Mouse (Mus musculus): ENCODE results near the gene Dlgap4.

Gene Dlgap4

DNA sequence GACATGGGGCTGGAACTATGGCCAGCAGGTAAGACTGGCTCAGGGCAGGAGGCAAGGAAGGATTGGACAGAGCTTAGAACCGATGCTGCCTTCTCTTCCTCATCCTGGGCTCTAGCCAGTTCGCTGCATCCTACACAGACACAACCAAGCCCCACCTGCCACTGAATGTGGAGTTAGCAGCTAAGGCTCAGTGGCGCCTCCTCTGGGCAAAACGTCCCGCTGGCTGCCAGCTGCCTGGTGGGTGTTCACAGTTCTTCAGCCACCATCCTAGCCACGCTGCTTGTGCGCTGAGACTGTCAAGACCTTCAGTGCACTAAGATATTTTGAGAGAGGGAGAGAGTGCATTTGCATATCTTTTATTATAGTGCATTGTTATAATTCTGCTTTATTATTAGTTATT, 45.2 kb downstream of the Dlgap4 start:
- no peak for DNase-seq (ENCODE audit: low spot score in 2 of 2)

DNA sequence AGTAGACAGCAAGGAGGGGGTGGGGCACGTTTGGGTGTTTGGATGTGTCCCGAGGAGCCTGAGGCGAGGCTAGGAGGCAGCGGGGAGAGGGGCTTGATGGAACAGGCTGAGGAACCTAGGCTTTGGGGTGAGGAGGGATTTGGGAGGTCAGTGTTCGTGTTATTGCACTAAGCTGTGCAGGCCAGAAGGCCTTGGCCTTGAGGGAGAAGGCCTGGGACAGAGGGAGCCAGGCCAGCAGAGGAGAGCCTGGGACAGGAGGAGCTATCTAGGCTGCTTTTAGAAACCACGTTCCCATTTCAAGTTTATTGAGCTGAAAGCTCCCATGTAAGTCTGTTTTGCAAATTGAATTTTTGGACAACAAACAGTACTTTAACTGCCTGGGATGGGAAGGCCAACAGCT, 46.5 kb downstream of the Dlgap4 start:
- DNase-seq (ENCODE audit: low spot score in 2 of 2), result no peak

DNA sequence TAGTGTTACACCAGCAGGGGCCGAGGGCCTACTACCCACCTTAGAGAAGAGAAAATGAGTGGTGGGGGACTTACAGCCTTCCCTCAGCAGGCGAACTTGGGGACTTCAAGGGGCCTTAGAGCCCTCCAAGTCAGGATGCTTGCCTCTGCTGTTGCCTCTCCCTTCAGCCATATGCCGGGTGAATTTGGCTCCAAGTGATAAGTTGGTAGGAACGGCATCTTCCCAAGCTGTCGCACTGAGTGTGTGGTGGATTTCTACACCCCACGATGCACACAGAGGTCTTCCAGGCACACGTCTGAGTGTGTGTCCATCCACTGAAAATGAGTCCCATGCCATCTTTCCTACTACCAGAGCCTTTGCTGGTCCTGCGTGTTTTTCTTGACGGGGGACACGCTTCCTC, 49.7 kb downstream of the Dlgap4 start:
- no peak for DNase-seq (ENCODE audit: low spot score in 2 of 2)

DNA sequence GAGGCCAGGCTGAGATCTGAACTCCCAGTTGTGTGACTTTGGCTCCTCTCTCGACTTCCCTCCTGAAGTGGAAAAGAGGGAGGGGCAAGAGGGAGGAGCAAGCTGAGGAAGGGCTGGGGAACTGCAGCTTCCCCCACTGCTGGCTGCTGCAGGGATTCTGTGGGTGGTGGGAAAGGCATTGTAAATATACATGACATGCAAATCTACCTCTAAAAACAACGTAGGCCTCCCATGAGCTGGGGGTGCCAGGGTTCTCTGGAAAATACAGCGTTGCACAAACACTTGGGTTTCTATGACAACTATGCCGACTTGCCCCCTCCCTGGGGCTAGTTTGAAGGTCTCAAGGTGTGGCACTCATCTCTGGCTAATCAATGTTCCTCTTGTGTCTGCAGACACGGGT, 50.9 kb downstream of the Dlgap4 start:
- DNase-seq (ENCODE audit: low spot score in 2 of 2), result peak; percentile 51 to 60

DNA sequence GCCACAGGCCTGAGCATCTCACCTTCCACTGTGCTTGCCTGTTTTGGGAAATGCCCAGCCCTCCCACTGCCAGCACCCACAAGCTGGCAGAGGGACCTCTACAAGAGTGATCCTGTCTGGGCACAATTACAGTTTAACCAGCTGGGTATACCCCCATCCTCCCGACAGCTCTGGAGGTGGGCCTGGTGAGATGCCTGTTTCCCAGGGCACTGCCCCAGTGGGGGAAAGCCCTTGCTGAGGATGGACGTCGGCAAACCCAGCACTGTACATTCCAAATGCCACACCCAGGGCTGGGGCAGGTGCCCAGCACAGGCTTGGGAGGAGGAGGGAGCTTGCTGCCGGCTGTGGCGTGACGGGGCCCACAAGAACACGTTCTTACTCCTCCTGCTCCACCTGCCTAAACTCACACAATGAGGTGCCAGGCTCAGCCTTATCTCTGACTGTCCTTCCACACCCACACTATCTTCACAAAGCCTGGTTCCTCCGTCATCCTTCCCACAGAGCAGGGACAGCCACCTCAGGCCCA, 51.6 kb downstream of the Dlgap4 start:
- DNase-seq (ENCODE audit: low spot score in 2 of 2), result peak in 1 of 2 experiments; percentile 49

DNA sequence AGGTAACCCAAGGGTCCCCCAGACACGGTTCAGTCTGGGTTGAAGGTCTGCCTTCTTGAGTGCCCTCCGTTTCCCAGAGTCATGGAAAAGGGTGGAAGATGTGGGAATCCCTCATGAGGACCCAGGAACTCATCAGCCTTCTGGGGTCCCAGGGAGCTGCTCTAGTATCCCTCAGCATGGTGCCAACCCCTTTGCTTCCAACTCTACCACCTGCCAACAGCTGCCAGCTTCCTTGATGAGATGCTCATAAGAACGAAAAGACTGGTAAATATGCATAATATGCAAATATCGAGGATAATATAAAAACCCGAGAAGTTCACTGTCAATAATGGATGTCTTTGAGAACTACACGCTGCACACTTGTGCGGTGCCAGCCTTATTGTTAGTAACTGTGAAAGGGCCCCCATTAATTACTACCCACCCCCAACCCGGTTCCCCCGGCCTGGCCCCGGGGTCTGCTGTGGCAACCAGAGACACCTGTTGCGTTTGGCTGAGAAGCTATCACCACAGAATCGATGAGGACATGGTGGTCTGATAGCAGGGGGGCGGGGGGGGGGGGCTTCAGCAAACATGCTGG, 52.2 kb downstream of the Dlgap4 start:
- DNase-seq (ENCODE audit: low spot score in 2 of 2), result no peak

DNA sequence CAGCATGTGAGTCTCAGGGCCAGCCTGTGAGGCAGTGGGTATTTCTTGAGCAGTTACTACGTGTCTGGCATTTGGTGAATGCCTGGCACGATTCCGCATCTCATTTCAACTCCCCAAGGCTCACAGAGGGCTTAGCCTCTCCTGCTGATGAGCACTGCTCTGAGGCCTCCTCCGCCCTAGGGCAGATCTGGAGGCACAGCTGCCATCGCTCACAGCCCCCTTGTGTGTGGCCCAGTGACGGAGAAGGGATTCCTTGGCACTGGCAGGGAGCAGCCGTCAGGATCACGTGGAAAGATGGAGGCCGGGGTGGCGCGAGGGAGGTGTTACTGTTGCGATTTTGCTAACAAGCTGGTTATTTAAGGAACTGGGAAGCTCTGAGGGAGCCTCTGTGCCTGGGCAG, 52.7 kb downstream of the Dlgap4 start:
- peak; percentile 80 to 90 for DNase-seq (ENCODE audit: low spot score in 2 of 2)

DNA sequence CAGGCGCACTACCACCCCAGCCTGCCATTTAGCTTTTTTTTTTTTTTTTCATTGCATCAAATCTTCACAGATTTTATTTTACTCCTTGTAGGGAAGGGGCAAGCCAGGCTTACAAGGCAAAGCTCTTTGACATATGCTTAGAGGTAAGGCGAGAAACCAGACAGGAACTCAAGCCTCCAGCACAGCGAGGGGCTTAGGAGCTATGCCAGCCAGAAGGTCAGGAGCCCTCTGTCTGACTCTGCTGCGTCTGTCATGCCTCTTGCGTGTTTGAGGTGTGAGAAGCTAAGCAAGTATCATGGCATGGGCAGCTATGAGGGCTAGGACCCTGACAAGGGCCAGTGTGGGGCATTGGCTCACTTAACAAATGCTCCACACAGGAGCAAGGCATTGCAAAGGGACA, 53.8 kb downstream of the Dlgap4 start:
- DNase-seq (ENCODE audit: low spot score in 2 of 2), result no peak

DNA sequence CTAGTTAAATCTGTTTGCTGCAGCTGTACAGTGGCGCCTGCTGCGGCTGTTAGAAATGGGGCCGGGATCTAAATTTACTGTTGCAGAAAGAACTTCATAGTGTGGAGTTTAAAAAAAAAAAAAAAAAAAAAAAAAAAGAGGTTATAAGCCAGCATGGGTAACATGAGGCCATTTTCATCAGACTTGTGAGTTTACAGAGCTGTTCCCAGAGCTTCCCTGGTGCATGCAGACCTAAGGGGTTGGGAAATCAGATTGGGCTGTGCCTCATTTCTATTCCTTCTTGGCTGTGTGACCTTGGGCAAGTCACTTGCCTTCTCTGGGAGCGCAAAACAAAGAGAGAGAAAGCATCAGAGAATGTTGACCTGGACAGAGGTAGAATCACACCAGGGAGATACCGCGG, 55.1 kb downstream of the Dlgap4 start:
- no peak for DNase-seq (ENCODE audit: low spot score in 2 of 2)

DNA sequence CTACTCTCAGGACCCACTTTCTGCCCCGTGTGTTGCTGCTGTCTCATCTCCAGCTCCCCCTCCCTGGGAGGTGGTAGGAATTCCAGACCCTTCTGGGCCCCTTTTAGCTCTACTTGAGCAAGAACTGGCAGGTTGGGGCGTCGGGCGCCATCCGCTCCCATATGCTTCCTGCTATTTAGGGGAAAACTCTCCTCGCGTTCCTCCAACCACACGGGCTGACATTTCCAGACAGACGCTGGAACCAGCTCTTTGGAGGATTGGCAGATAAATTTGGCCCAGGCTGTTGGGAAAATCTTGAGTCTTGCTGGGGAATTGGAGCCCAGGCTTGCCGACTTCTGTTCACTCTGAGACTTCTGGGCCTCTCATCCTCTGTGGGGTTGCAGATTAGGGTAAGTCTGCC, 59.8 kb downstream of the Dlgap4 start:
- peak; percentile 68 to 77 for DNase-seq (ENCODE audit: low spot score in 2 of 2)

DNA sequence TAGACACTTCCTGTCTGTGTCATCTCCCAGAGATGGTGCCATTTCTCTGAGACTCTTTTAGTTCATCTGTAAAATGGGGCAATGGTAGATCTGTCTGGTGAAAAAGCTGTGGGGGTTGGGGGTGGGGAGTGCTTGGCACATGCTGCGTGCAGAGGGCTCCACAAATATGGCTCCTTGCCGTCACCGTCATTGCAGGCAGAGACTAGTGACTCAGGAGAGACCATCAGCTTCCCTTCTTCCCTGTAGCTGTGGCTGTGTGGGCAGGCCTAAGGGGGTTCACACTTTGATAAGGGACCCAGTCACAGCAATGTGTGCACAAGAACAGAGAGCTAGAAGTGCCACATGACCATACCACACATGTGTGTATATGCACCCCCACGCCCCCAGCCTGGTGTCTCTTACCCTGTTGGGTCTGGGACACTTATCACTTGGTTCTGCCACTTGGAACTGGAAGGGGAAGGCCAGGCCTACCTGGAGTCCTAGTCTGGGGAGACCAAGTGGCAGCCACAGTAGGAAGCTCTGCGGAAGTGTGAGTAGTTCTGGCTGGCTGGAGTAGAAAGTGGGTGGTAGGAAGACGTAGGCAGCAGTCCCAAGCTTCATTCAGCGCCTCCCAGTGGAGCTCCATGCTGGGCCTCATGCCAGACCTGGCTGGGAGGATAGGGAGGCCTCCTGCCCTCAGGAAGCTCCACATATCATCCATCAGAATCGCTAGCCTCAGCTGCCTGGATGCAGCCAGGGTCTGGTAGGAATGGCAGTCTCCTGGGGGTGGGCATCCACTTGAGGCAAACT, 60.6 kb downstream of the Dlgap4 start:
- no peak for DNase-seq (ENCODE audit: low spot score in 2 of 2)

DNA sequence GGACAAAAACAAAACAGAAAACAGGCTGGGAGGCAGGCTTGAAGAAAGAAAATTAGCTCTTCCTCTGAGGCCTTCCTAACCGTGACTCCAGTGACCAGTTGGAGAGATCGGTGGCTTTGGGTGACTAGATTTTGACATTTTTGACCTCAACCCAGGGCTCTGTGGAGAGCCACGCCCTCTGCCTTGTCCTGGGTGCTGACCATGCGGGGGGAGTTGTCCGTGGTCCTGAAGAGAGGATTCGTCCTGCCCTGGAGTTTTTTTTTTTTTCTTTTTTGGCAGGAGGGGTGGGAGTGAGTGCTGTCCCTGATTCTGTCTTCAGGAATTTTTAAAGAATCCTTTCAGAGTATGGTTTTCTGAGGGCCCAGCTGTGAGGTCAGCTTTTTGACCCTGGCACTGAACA, 63.4 kb downstream of the Dlgap4 start:
- DNase-seq (ENCODE audit: low spot score in 2 of 2), result no peak

DNA sequence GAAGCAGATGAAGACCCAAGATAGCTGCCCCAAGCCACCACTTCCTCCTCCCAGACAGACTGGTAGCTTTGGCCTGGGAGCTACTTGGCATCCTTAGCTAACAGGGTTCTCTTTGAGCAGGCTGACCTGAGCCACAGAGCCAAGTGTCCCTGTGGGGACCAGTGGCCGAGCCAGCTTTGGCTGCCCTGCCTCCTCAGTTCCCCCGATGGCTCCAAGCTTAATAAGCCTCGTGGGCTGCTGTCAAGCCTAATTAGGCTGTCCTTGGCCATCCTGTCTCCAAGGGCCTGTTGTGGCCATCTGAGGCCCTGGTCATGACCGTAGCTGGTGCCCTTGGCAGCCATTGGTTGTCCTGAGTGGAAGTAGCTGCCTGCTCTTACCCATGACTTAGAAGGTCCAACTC, 64.6 kb downstream of the Dlgap4 start:
- DNase-seq (ENCODE audit: low spot score in 2 of 2), result no peak

DNA sequence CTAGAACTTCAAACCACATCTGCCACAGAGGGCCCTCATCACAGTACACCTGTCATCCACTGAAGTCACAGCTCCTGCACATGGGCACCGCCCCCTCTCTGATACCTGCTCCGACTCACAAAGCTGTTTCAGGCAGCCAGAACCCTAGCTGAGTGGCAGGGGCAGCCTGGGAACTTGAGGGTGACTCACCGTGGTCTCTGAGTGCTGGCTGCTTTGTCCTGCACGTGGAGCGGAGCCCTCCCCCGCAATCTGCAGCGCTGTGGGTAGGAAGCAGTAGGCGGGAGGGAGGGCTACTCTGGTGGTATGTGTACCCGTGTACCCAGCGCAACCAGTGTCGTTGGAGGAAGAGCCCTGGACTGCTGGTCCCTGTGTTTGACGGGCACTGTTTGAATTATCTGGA, 69.5 kb downstream of the Dlgap4 start:
- no peak for DNase-seq (ENCODE audit: low spot score in 2 of 2)

DNA sequence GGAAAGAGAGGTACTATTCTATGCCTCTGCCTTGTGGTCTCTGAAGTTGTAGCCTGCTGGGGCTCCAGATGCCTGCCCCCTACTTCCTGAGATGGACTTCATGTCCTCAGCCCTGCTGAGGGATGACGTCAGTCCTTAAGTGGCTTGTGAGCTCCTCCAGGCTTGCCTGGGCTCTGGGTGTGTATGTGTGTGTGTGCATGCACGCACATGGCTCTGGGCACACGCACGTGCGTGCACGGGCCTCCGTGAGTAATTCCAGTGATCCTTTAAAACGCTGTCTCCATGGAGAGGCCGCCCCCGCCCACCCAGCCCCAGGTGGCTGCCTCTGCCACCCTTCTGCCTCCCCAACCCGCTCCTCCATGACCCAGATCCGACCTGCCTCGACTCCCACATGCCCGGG, 72.5 kb downstream of the Dlgap4 start:
- no peak for DNase-seq (ENCODE audit: low spot score in 2 of 2)

DNA sequence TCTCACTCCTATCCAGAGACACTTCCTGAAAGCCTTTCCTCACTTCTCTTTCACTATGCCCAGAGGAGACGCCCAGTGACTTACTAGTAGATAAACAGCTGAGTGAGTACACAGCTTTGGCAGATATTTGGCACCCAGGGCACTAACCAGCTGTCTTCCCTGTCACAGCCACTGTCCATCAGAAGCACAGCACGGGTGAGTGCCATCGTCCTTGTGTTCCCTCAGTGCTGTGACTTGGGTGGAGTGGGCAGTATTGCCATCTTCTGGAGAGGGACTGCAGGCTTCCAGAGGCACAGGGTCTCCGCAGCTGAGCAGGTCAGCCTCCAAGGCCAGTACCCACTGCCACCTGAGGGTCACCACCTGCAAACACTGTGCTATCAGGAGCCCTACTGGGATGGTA, 73.2 kb downstream of the Dlgap4 start:
- DNase-seq (ENCODE audit: low spot score in 2 of 2), result no peak

DNA sequence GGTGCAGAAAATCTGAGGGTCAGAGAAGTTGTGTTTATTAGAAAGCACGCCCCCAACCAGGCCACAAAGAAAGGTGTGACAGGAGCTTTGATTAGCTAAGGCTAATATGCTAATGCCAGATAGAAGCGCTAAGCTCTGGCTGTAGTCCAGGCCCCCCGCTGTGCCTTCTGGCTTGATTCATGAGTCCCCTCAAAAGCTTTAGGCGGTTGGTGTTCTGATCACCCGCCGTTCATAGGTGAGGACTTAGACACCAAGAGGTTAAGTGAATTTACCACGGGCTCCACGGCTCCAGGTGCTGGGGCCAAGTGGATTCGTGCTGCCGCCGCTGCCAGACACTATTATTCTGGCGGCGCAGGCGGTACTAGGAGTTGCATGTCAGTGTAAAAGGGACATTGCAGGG, 75.1 kb downstream of the Dlgap4 start:
- no peak for DNase-seq (ENCODE audit: low spot score in 2 of 2)

DNA sequence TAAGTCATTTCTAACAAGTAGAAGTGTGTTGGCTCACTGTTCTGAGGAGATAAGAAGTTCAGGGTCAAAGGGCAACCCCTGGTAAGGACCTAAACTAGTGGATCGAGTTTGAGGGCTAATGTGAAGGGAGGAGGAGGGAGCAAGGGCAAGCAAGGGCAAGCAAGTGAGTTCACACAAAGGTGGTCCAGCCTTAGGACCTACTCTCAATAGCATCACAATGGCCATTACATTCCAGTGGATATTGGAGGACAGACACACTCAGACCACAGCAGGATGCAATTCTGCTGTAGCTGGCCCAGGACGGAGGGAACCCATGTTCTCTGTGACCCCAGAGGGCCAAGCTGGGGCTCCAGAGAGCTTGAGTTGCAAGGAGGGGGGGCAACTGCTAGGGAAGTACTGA, 77.3 kb downstream of the Dlgap4 start:
- no peak for DNase-seq (ENCODE audit: low spot score in 2 of 2)

DNA sequence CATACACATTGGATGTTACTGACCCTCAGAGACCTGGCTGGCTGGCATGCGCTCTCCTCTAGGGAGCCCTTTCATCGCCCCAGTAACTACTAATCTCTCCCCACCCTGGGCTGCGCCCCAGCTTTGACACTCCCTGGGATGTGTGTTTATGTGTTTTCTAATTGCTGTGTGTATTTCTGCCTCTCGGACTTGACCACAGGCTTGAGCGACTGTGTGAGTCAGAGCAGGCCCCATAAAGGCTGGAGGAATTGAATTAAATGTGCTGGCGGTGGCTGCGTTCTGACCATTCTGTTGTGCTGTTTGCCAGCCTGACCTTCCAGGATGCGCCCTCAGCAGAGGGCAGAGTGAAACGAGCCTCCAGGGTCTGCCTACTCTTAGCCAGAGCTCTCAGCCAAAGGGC, 78.2 kb downstream of the Dlgap4 start:
- DNase-seq (ENCODE audit: low spot score in 2 of 2), result no peak

DNA sequence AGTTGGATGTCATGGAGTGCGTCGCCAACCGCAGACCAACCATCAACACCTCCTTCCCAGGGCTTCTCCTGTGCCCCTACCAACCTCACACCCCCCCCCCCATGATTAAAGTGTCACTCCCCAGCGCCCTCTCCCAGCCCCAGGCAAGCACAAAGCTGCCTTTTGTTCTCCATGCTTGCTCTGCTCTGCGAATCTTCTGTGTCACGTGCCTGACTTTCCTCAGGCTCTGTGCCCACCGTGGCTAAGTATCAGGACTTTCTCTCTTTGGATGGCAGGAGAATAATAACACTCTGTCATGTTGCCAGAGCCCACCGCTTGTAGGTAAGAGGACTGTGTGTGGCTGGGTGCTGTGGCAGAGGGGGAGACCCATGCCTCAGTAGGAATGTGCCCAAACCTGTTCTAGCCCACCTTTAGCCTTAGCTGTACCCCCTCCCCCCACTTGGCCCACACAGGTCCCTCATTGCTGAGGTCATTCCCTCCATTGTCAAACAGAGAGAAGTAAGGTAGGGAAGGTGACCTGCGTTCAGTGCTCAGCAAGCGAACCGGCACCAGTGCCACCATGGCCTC, 79.8 kb downstream of the Dlgap4 start:
- DNase-seq (ENCODE audit: low spot score in 2 of 2), result no peak

DNA sequence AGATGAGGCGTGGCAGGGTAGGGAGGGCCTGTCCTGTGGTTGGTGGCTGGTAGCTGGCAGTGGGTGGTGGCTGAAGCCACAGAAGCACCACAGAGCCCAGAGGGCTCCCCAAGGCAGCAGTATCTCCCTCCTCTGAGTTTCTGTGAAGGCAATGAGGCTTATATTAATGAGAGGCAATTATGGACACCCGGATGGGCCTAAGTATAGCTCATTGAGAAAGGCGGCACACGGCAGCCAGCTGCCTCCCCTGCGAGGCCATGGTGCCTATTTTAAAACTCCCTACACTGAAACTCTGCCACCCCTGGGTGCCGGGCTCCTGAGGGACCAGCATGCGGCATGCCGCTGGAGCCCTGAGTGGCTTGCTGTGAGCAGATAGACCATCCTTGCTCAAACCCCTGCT, 83.8 kb downstream of the Dlgap4 start:
- DNase-seq (ENCODE audit: low spot score in 2 of 2), result no peak

DNA sequence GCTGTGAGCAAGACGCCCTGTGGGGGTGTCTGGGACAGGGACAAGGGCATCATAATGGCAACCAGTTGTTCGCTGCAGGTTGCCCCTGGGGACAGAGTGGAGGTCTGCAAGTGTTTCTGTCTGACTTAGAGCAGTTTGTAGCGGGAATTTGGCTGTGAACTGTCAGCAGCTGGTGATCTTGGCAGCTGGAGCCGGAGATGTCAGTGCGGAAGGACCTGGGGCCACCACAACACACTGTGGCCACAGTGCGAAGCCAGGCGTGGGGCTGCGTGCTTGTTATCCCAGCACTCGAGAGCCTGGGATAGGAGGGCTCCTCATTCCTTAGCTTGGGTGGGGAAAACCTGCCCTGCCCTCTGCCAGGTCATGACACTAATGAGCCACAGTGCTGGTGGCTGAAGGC, 84.7 kb downstream of the Dlgap4 start:
- DNase-seq (ENCODE audit: low spot score in 2 of 2), result no peak

DNA sequence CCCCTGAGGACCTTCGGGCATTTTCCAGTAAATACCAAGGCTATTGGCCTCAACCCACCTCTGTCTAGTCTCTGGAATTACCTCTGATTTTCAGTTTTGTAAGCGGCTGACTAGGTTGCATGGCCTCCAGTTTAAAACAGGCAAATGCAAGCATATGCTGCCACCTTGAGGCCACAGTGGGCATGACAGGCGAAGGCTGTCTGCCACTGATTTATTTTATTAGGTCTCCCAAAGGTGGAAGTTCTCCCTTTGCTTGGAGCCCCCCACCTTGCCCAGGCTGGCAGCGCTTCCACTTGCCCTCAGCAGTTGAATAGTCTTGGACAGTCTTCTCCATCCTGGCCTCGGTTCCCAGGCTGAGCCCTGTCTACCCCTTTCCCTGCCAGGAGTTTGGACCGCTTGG, 92.0 kb downstream of the Dlgap4 start:
- peak in 1 of 2 experiments; percentile 78 for DNase-seq (ENCODE audit: low spot score in 2 of 2)
